Comparison of ENCODE assay signal across 9 mouse cellular contexts in genomic region chr11:49245176-49245575, GRCm38 (mm10). TPM values are rescaled to one million over a fixed set of nuclear protein-coding genes. Genes with fewer than 3 reads are reported as not detected.
DNase-seq lines count a peak whose midpoint lies in the region; ATAC-seq and TF ChIP-seq lines count a peak whose summit lies in the region.
"Had no signal": no experiment of that assay in that cellular context is flagged by ENCODE, and none has a peak within 500 bp of the region (broad histone marks: within the 10 kb centered on the region; RNA-seq: fewer than 3 reads in every experiment).

No protein-coding gene starts in this region.

- no peak for ATAC-seq in lung, embryonic 14.5 days (ENCODE audit: insufficient read depth)
- ATAC-seq in heart, embryonic 16.5 days (replicated peaks; ENCODE audit: extremely low read depth, insufficient read depth, low FRiP score) = no peak
- no peak for ATAC-seq in limb, embryonic 11.5 days (ENCODE audit: insufficient number of reproducible peaks, low FRiP score, low TSS enrichment, low read depth)

- no peaks in the 10 kb centered on the region for H3K36me3 ChIP-seq in lung, embryonic 14.5 days (ENCODE audit: insufficient read depth)
- no peaks in the 10 kb centered on the region for H3K36me3 ChIP-seq in heart, embryonic 16.5 days (ENCODE audit: control insufficient read depth, insufficient read depth)
- H3K36me3 ChIP-seq in limb, embryonic 11.5 days (ENCODE audit: control insufficient read depth, insufficient read depth, low read length) = no peaks in the 10 kb centered on the region
- H3K36me3 ChIP-seq in myocyte (ENCODE audit: control insufficient read depth, insufficient read depth) = no peaks in the 10 kb centered on the region

- H3K79me2 ChIP-seq in myocyte (ENCODE audit: control insufficient read depth, insufficient read depth) = no peaks in the 10 kb centered on the region

- peak overlapping the region; percentile 91 for H3K27ac ChIP-seq in lung, embryonic 14.5 days (ENCODE audit: low read depth)
- H3K27ac ChIP-seq in heart, embryonic 16.5 days (ENCODE audit: low read length) = peak overlapping the region; percentile 82
- H3K27ac ChIP-seq in limb, embryonic 11.5 days (replicated peaks; ENCODE audit: low read depth, low read length) = no peak overlapping the region

- H3K4me1 ChIP-seq in lung, embryonic 14.5 days (ENCODE audit: insufficient read depth) = peaks cover 11% of the 10 kb centered on the region; the same call in 1 of the 2 replicates
- H3K4me1 ChIP-seq in heart, embryonic 16.5 days (ENCODE audit: control insufficient read depth, insufficient read depth, low read length) = peaks cover 45% of the 10 kb centered on the region
- H3K4me1 ChIP-seq in limb, embryonic 11.5 days (ENCODE audit: control insufficient read depth, insufficient read depth, low read length) = peaks cover 15% of the 10 kb centered on the region; the same call in 1 of the 2 replicates

- H3K9me3 ChIP-seq in lung, embryonic 14.5 days (ENCODE audit: low read depth, low read length) = no peaks in the 10 kb centered on the region
- H3K9me3 ChIP-seq in heart, embryonic 16.5 days (replicated peaks; ENCODE audit: control insufficient read depth, low read length) = no peaks in the 10 kb centered on the region
- no peaks in the 10 kb centered on the region for H3K9me3 ChIP-seq in limb, embryonic 11.5 days (ENCODE audit: control insufficient read depth, low read length)

- TF ChIP-seq POLR2A in myocyte (IDR thresholded peaks at IDR 0.05; ENCODE audit: insufficient read length, low read depth) = no peak

- no peak for TF ChIP-seq CTCF in lung, embryonic 14.5 days (IDR thresholded peaks at IDR 0.05; ENCODE audit: low read depth)

- H3K4me3 ChIP-seq in lung, embryonic 14.5 days (ENCODE audit: low read depth, low read length) = peak overlapping the region; percentile 47
- H3K4me3 ChIP-seq in heart, embryonic 16.5 days (ENCODE audit: low read length) = peak overlapping the region; percentile 56
- H3K4me3 ChIP-seq in limb, embryonic 11.5 days (ENCODE audit: low read depth, low read length) = 0 out of 2 replicates have a peak overlapping the region, but pooled peaks have one; percentile 6
- H3K4me3 ChIP-seq in myocyte = peak overlapping the region; percentile 49

- peak overlapping the region; percentile 65 for H3K4me2 ChIP-seq in lung, embryonic 14.5 days
- H3K4me2 ChIP-seq in heart, embryonic 16.5 days (ENCODE audit: low read depth, low read length) = peak overlapping the region; percentile 84
- H3K4me2 ChIP-seq in limb, embryonic 11.5 days (ENCODE audit: low read depth, severe bottlenecking) = peak overlapping the region; percentile 28
- H3K4me2 ChIP-seq in myocyte (ENCODE audit: low read depth) = peak overlapping the region; percentile 88

- DNase-seq in lung, embryonic 14.5 days = peak; percentile 45
- DNase-seq in lung, postnatal 25 days (ENCODE audit: low spot score) = no peak
- peak; percentile 83 for DNase-seq in adrenal gland, postnatal 14 days
- no peak for DNase-seq in limb, embryonic 11.5 days (ENCODE audit: low spot score)
- DNase-seq in ovary, postnatal 14 days (ENCODE audit: low spot score) = no peak
- DNase-seq in urinary bladder, adult 18-20 months (ENCODE audit: low spot score in 2 of 2) = no peak

- WGBS in lung, embryonic 14.5 days = 14% methylated on average over 7 of the region's 7 CpGs
- WGBS in heart, embryonic 16.5 days = 13% methylated on average over 7 of the region's 7 CpGs
- 18% methylated on average over 7 of the region's 7 CpGs for WGBS in limb, embryonic 11.5 days

- H3K27me3 ChIP-seq in lung, embryonic 14.5 days (ENCODE audit: insufficient read depth, low read length) = no peaks in the 10 kb centered on the region
- H3K27me3 ChIP-seq in heart, embryonic 16.5 days (ENCODE audit: control insufficient read depth, insufficient read depth, low read length) = no peaks in the 10 kb centered on the region
- H3K27me3 ChIP-seq in limb, embryonic 11.5 days (ENCODE audit: control insufficient read depth, insufficient read depth, low read length) = no peaks in the 10 kb centered on the region
- no peaks in the 10 kb centered on the region for H3K27me3 ChIP-seq in myocyte (ENCODE audit: control insufficient read depth, insufficient read depth, insufficient read length)

- H3K9ac ChIP-seq in lung, embryonic 14.5 days = no peak overlapping the region; the same call in 1 of the 2 replicates
- no peak overlapping the region for H3K9ac ChIP-seq in heart, embryonic 16.5 days (ENCODE audit: low read length)
- no peak overlapping the region for H3K9ac ChIP-seq in limb, embryonic 11.5 days (ENCODE audit: low read length)

- H3ac ChIP-seq in myocyte (ENCODE audit: control insufficient read depth, insufficient read length) = no peak overlapping the region

TF ChIP-seq in myocyte, 11 proteins besides CTCF, POLR2A, EP300 and RAD21:
- TF ChIP-seq USF1 (IDR thresholded peaks at IDR 0.05; ENCODE audit: low read depth) = peak; percentile 11
- no peak for TF ChIP-seq TCF12 (IDR thresholded peaks at IDR 0.05; ENCODE audit: insufficient read depth, poor library complexity, severe bottlenecking)

RNA-seq across cellular contexts. Expression of gene Mgat1, which starts 1.2 kb away (rescaled TPM):
- 59.3 and 60.0 TPM in 2 replicates for polyA plus RNA-seq in lung, embryonic 14.5 days (2014; fragmentation: Nextera tagmentation; extraction: Ambion mirVana)
- total RNA-seq in adrenal gland, postnatal 14 days (2021) = 95.9 and 96.7 TPM in 2 replicates
- 57.4 and 61.4 TPM in 2 replicates for polyA plus RNA-seq in heart, embryonic 16.5 days (2015; fragmentation: Nextera tagmentation; extraction: Ambion mirVana)
- 33.8 and 41.1 TPM in 2 replicates for polyA plus RNA-seq in limb, embryonic 11.5 days (2014; fragmentation: Nextera tagmentation; extraction: Ambion mirVana)
- 45.8 TPM for polyA plus RNA-seq in myocyte (2012; fragmentation: generic; extraction: Trizol)

RNA-seq across cellular contexts. Expression of gene Olfr1393, which starts 32.9 kb away (rescaled TPM):
- polyA plus RNA-seq in lung, embryonic 14.5 days (2014; fragmentation: Nextera tagmentation; extraction: Ambion mirVana) = not detected in 2 replicates
- total RNA-seq in adrenal gland, postnatal 14 days (2021) = not detected in 2 replicates
- 0.15 and 0.17 TPM in 2 replicates for polyA plus RNA-seq in heart, embryonic 16.5 days (2015; fragmentation: Nextera tagmentation; extraction: Ambion mirVana)
- 0.06 TPM in 1 of 2 replicates, not detected in the other for polyA plus RNA-seq in limb, embryonic 11.5 days (2014; fragmentation: Nextera tagmentation; extraction: Ambion mirVana)
- not detected for polyA plus RNA-seq in myocyte (2012; fragmentation: generic; extraction: Trizol)
- total RNA-seq: common myeloid progenitor, adult 5-6 weeks had no signal

RNA-seq across cellular contexts. Expression of gene Olfr1392, which starts 39.9 kb away (rescaled TPM):
- polyA plus RNA-seq in lung, embryonic 14.5 days (2014; fragmentation: Nextera tagmentation; extraction: Ambion mirVana) = not detected in 2 replicates
- not detected in 2 replicates for total RNA-seq in adrenal gland, postnatal 14 days (2021)
- polyA plus RNA-seq in heart, embryonic 16.5 days (2015; fragmentation: Nextera tagmentation; extraction: Ambion mirVana) = not detected in 2 replicates
- polyA plus RNA-seq in limb, embryonic 11.5 days (2014; fragmentation: Nextera tagmentation; extraction: Ambion mirVana) = not detected in 2 replicates
- polyA plus RNA-seq in myocyte (2012; fragmentation: generic; extraction: Trizol) = not detected
- total RNA-seq: common myeloid progenitor, adult 5-6 weeks had no signal

RNA-seq across cellular contexts. Expression of gene Zfp62, which starts 42.1 kb away (rescaled TPM):
- polyA plus RNA-seq in lung, embryonic 14.5 days (2014; fragmentation: Nextera tagmentation; extraction: Ambion mirVana) = 42.0 and 42.8 TPM in 2 replicates
- 33.2 and 36.9 TPM in 2 replicates for total RNA-seq in adrenal gland, postnatal 14 days (2021)
- 28.3 and 30.0 TPM in 2 replicates for polyA plus RNA-seq in heart, embryonic 16.5 days (2015; fragmentation: Nextera tagmentation; extraction: Ambion mirVana)
- 54.1 and 58.0 TPM in 2 replicates for polyA plus RNA-seq in limb, embryonic 11.5 days (2014; fragmentation: Nextera tagmentation; extraction: Ambion mirVana)
- 5.6 TPM for polyA plus RNA-seq in myocyte (2012; fragmentation: generic; extraction: Trizol)

RNA-seq across cellular contexts. Expression of gene Btnl9, which starts 58.2 kb away (rescaled TPM):
- 0.89 and 1.1 TPM in 2 replicates for polyA plus RNA-seq in lung, embryonic 14.5 days (2014; fragmentation: Nextera tagmentation; extraction: Ambion mirVana)
- total RNA-seq in adrenal gland, postnatal 14 days (2021) = 32.0 and 38.6 TPM in 2 replicates
- polyA plus RNA-seq in heart, embryonic 16.5 days (2015; fragmentation: Nextera tagmentation; extraction: Ambion mirVana) = 6.4 and 8.0 TPM in 2 replicates
- 0.88 and 0.91 TPM in 2 replicates for polyA plus RNA-seq in limb, embryonic 11.5 days (2014; fragmentation: Nextera tagmentation; extraction: Ambion mirVana)
- polyA plus RNA-seq in myocyte (2012; fragmentation: generic; extraction: Trizol) = not detected

Comparison
In these comparisons a context has a peak if more than half of its experiments do, and no peak if none do; other contexts are left out.
1. DNase-seq: peak in lung, embryonic 14.5 days (single experiment) and adrenal gland, postnatal 14 days (single experiment); none in lung, postnatal 25 days (single experiment), limb, embryonic 11.5 days (single experiment), ovary, postnatal 14 days (single experiment) and urinary bladder, adult 18-20 months (0 of 2).
2. H3K4me2 ChIP-seq: peak in every context shown above with its lines; median percentile 88 in myocyte; 84 in heart, embryonic 16.5 days; 65 in lung, embryonic 14.5 days; 28 in limb, embryonic 11.5 days.
3. H3K4me3 ChIP-seq: peak in every context shown above with its lines; median percentile 56 in heart, embryonic 16.5 days; 49 in myocyte; 47 in lung, embryonic 14.5 days; 6 in limb, embryonic 11.5 days.